Mouse (Mus musculus) megakaryocyte, adult 5-6 weeks (primary cell): Measurements from ENCODE around the gene Reps2. TPM values are rescaled to one million over a fixed set of nuclear protein-coding genes. Genes with fewer than 3 reads are reported as not detected.

Source experiments
- ATAC-seq: 2 replicates; pipeline ENCODE4 v1.8.0; 2016; ENCODE audit warnings: mild to moderate bottlenecking, inconsistent platforms; ENCODE audit not compliant: poor library complexity, severe bottlenecking
- total RNA-seq, 2 experiments: library from RNA; stranded (forward) in 1 of 2; stranded (reverse) in 1 of 2; fragments of 153-499, 151-499 nt in 1 of 2; fragments of 221-1000, 200-1000 nt in 1 of 2; gene quantifications; 2 replicates each; pipeline versions ENCODE4 v1.2.3 to v1.2.4; 2015 to 2017

Reps2 gene
- 2.1 and 3.3 TPM in 2 replicates for total RNA-seq (2015)
- total RNA-seq (2017) = 1.4 and 2.2 TPM in 2 replicates

DNA sequence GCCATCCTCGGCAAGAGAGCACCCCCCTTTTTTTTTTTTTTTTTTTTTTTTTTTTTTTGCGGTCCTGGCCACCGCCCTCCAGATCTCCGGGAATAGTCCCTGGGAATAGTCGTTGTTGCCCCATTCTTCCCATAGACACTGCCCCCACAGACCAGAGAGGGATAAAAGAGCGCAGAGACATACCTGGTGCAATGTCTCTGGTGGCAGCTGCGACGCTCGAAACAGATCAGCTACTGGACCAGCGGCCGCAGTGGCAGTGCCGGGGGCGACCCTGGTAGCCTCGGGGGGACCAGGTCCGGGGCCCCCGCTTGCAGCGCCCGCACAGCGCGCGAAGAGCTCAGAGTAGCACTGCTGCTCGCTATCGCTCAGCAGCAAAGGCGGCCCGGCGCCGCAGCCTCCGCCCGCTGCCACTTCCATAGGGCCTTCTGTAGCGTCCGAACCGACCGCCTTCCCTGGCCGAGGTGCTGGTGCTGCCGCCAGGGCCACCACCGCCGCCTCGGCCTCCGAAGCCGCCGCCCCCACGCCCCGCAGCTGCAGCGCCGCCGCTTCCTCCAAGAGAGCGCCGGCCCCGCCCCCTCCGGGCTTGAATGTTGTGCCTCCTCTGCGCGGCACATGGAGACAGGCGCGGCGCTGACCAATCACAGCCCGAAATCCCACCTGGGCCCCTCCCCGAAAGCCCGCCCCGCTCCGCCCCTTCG is at the start of gene Reps2:
Gene Reps2, minus strand, starts transcription at position 559 of the 698 bp plus-strand sequence.
- ATAC-seq = peak; percentile 94

DNA sequence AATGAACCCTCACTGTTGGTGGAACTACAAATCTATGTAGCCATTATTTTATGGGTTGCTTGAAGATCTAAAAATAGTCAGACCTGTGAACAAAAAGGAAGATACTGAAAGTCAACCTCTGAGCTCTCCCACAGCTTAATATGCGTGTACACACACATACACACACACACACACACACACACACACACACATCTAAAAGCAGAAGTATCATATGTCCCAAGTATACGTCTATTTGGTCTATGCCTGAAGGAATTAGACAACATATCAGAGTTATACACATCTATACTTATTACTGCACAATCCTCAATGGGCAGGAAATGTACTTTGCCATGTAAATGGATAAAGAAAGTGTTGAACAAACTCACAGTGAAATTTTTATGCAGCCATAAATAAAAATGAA is 47.8 kb upstream of the Reps2 start:
- no peak for ATAC-seq

GRCm38 (mm10) chrX:162685394-162685793 is 41.9 kb upstream of the Reps2 start:
- ATAC-seq = no peak

- ATAC-seq = no peak
Observed at GRCm38 (mm10) chrX:162679506-162679905, 36.1 kb upstream of the Reps2 start.

DNA sequence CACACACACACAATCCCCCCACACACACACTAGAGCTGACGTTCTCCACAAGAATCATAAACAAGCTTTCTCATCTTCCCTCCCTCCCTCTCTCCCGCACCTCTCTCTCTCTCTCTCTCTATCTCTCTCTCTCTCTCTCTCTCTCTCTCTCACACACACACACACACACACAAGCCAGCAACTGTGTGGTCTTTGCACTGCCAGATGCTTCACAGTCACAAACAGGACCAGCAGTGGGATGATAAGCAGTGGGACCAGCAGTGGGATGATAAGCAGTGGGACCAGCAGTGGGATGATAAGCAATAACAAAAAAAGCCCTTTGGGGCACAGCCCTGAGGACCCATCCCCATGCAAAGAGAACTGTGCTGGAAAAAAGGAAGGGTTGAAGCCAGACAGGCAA is 35.4 kb upstream of the Reps2 start:
- peak; percentile 35; the same call in 1 of the 2 replicates for ATAC-seq

DNA sequence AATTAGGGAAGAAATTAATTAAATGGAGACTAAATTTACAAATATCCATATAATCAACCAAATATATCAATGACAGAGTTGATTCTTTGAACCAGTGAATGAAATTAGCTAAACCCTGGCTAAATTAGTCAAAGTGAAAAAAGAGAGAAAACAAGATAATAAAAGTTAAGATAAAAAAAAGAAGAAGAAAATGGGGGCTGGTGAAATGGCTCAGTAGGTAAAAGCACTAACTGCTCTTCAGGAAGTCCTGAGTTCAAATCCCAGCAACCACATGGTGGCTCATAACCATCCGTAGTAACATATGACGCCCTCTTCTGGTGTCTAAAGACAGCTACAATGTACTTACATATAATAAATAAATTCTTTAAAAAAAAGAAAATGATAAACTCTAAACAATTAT is 22.7 kb upstream of the Reps2 start:
- ATAC-seq = no peak

GRCm38 (mm10) chrX:162660182-162660581 is 16.7 kb upstream of the Reps2 start:
- no peak for ATAC-seq

GRCm38 (mm10) chrX:162653518-162653917 is 10.1 kb upstream of the Reps2 start:
- peak; percentile 87 for ATAC-seq

- peak; percentile 60 for ATAC-seq
Observed at GRCm38 (mm10) chrX:162652445-162652844, 9.0 kb upstream of the Reps2 start.

- ATAC-seq = no peak
Observed at GRCm38 (mm10) chrX:162651125-162651524, 7.7 kb upstream of the Reps2 start.

DNA sequence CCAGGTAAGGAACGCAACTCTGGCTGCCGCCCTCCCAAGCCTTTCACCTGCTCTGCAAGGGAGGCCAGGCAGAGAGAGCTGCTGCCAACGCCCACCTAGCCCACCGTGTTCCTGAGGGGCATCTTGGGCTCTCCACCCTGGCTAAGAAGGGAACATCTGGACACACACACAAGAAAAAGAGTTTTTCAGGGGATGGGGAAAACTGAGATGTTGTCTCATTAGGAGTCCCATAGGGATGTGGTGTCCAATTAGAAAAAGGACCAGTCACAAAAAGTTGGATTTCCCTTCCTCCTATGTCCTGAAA is 292 bp upstream of the Reps2 start:
- no peak for ATAC-seq

DNA sequence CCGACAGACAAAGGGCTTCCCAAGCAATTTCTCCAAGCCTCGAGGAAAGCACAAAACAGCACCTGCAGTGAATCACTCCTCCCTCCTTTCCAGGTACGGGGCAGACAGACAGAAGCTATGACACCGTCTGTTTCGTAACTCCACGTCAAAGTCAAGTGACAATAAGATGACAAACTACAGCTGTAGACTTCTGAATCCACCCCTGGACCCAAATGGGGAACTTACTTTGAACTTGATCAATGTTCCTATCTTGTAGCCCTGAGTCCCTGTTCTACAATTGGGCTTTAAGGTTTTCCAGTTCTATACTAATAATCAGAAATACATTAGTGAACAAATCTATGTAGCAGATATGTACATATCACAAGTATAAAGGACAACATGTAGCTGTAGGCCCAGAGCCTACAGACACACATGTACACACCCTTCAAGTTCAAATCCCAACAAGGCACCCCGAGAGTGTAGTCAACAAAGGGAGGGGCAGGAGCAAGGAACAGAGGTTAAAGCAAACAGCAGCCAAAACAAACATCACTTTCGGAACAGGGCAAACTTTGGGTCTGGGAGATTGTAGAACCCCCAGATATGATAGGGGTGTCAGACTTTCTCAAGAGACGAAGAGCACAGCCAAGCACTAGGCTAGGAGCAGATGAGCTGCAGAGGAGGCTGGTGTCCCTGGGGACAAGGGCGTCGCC is 903 bp downstream of the Reps2 start:
- ATAC-seq = peak; percentile 60

DNA sequence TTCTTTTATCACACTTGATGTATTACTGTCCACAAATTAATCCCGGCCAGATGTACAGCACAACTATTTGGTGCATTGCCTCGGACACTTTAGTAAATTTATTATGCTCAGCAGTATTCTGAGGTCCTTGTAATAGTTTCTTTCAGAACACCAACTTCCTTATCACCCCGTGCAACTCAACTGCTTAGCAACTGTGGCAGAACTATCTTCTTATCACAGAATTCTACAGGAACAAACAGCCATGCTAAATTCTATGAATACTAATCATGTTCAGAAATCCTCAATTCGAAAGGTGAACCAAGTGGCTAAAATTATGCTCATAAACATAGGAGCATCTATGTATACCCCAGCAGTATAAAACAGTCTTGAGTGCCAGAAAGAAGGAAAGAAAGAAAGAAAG is 1.7 kb downstream of the Reps2 start:
- no peak for ATAC-seq

GRCm38 (mm10) chrX:162635159-162635558 is 8.3 kb downstream of the Reps2 start:
- no peak for ATAC-seq

GRCm38 (mm10) chrX:162622091-162622437 is 21.4 kb downstream of the Reps2 start:
- ATAC-seq = no peak

DNA sequence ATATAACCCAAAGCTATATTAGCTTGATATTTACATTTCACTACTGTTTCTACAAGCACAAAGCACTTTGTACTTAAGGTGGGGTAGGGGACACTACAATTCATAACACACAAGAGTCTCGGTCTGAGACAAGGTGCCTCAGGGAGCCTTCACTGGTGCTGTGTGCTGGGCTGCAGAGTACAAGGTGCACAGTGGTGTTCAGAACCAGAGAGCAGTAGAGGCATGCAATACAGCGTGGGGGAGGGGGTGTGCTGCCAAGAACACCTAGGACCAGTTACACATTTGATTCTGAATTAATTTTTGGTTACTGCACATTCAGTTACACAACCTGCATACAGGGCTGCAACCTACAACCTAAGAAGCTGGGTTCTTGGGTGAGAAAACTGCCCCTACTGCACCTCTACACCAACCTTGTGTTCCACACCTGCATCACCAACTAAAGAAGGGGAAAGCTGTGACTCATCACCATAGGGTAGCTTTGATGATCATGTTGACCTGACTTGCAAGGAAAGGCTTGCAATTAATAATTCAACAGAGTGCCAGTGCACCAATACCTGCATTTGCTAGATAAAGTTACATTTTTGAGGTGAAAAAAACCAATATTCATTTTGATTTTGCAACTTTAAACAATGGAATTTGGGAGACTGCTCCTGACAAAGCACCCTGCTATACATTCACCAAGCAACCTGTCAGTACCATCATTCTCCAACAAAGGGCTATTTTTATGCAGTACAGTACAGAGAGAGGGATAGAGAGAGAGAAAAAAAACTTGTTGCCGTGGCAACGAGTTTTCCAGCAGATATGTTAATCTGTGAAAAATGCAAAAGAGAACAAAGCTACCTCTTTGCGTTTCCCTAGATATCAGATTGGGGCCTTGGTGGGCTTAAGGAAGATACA is 22.0 kb downstream of the Reps2 start:
- ATAC-seq = no peak

- ATAC-seq = no peak
Observed at GRCm38 (mm10) chrX:162619705-162620104, 23.7 kb downstream of the Reps2 start.

DNA sequence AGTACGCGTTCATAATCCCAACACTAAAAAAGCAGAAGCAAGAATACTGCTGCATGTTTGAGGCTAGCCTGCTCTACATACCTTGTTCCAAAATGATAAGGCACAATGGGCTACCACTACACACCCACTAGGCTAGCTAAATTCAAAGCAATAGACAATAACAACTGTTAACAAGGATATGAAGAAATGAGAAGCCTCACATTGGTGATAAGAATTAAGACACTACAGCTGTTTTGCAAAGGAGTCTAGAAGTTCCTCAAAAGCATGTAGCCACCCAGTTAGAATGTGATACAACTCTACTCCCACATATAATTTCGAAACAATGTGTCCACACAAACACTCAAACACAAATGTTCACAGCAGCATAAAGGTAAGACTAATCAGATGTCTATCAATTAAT is 24.9 kb downstream of the Reps2 start:
- ATAC-seq = peak; percentile 86

- no peak for ATAC-seq
Observed at GRCm38 (mm10) chrX:162606113-162606512, 37.3 kb downstream of the Reps2 start.

GRCm38 (mm10) chrX:162599666-162600065 is 43.8 kb downstream of the Reps2 start:
- no peak for ATAC-seq

- ATAC-seq = no peak
Observed at GRCm38 (mm10) chrX:162591005-162591801, 52.2 kb downstream of the Reps2 start.
